Comparison of ENCODE assay signal across 12 mouse cellular contexts in genomic region chr7:101999461-102000151, GRCm38 (mm10). TPM values are rescaled to one million over a fixed set of nuclear protein-coding genes. Genes with fewer than 3 reads are reported as not detected.
DNase-seq lines count a peak whose midpoint lies in the region; ATAC-seq and TF ChIP-seq lines count a peak whose summit lies in the region.
"Had no signal": no experiment of that assay in that cellular context is flagged by ENCODE, and none has a peak within 500 bp of the region (broad histone marks: within the 10 kb centered on the region; RNA-seq: fewer than 3 reads in every experiment).

No protein-coding gene starts in this region.

- no peak overlapping the region for H3K9ac ChIP-seq in kidney, embryonic 15.5 days
- H3K9ac ChIP-seq: lung, embryonic 14.5 days had no signal

- H3K36me3 ChIP-seq in E14TG2a.4 (ENCODE audit: insufficient read depth, low read length): peaks cover 100% of the 10 kb centered on the region
- peaks cover 98% of the 10 kb centered on the region for H3K36me3 ChIP-seq in kidney, embryonic 15.5 days

- peak; percentile 78 for ATAC-seq in cerebellum, adult (ENCODE audit: insufficient number of reproducible peaks, low FRiP score, low TSS enrichment)
- peak; percentile 88 for ATAC-seq in kidney, embryonic 15.5 days (replicated peaks; ENCODE audit: low FRiP score)
- ATAC-seq: activated CD4-positive, CD25-positive, alpha-beta regulatory T cell, adult 4 months had no signal

- 56% methylated on average over 15 of the region's 15 CpGs for WGBS in kidney, embryonic 15.5 days

- peak overlapping the region; percentile 86 for H3K27ac ChIP-seq in kidney, embryonic 15.5 days

- peak; percentile 38 for DNase-seq in kidney, adult 18-20 months
- DNase-seq in kidney, adult 9 months: no peak
- DNase-seq in B cell, adult 2 months: no peak
- no peak for DNase-seq in left cerebral cortex, postnatal 25 days (ENCODE audit: low spot score in 2 of 2)
- no peak for DNase-seq in adrenal gland, postnatal 4 days (ENCODE audit: low spot score in 2 of 2)
- DNase-seq: lung, embryonic 14.5 days; thymus, adult 18-20 months had no signal

- peak overlapping the region; percentile 26; the same call in 1 of the 2 replicates for H3K4me3 ChIP-seq in E14TG2a.4 (replicated peaks; ENCODE audit: low read length)
- no peak overlapping the region for H3K4me3 ChIP-seq in kidney, embryonic 15.5 days (replicated peaks)

- no peak for TF ChIP-seq CTCF in E14TG2a.4 (conservative IDR thresholded peaks at IDR 0.05; ENCODE audit: low read length)

- no peaks in the 10 kb centered on the region for H3K27me3 ChIP-seq in E14TG2a.4 (ENCODE audit: insufficient read depth, low read length)
- H3K27me3 ChIP-seq in kidney, embryonic 15.5 days: no peaks in the 10 kb centered on the region

- H3K9me3 ChIP-seq in E14TG2a.4 (ENCODE audit: low read length): no peaks in the 10 kb centered on the region
- no peaks in the 10 kb centered on the region for H3K9me3 ChIP-seq in kidney, embryonic 15.5 days (replicated peaks)

- H3K4me2 ChIP-seq in kidney, embryonic 15.5 days: no peak overlapping the region
- H3K4me2 ChIP-seq: lung, embryonic 14.5 days; midbrain, embryonic 11.5 days had no signal

- intact Hi-C loops in left cerebral cortex, postnatal 25 days (cut with DNase I): loop anchor here (1.0 kb wide), 1 partner anchor 78 kb away; no protein-coding TSS in a partner anchor

- H3K4me1 ChIP-seq in E14TG2a.4 (replicated peaks; ENCODE audit: low read depth, low read length): peaks cover 41% of the 10 kb centered on the region
- peaks cover 23% of the 10 kb centered on the region for H3K4me1 ChIP-seq in kidney, embryonic 15.5 days

RNA-seq across cellular contexts. Expression of gene Il18bp, which starts 18.9 kb away (rescaled TPM):
- polyA plus RNA-seq in kidney, embryonic 15.5 days (2015; fragmentation: Nextera tagmentation; extraction: Ambion mirVana): 2.5 and 3.0 TPM in 2 replicates
- total RNA-seq in left cerebral cortex, postnatal 25 days (2021): 1 to 10 TPM; 5.8 to 7.9 TPM
- 10 to 100 TPM; 11.5 to 11.6 TPM for total RNA-seq in adrenal gland, postnatal 4 days (2021)
